Comparison of ENCODE assay signal across 17 mouse cellular contexts in genomic region chr4:135896157-135896556, GRCm38 (mm10). TPM values are rescaled to one million over a fixed set of nuclear protein-coding genes. Genes with fewer than 3 reads are reported as not detected.
DNase-seq lines count a peak whose midpoint lies in the region; ATAC-seq and TF ChIP-seq lines count a peak whose summit lies in the region.
"Had no signal": no experiment of that assay in that cellular context is flagged by ENCODE, and none has a peak within 500 bp of the region (broad histone marks: within the 10 kb centered on the region; RNA-seq: fewer than 3 reads in every experiment).

No protein-coding gene starts in this region.

- DNase-seq in spleen, adult 2 months (ENCODE audit: low read depth in 1 of 2, low spot score in 2 of 2) = peak in 1 of 2 experiments; percentile 63
- no peak for DNase-seq in spleen, adult 18-20 months
- DNase-seq in CH12.LX (ENCODE audit: extremely low read depth) = peak; percentile 87
- DNase-seq in naive thymus-derived CD4-positive, alpha-beta T cell, adult 2 months (ENCODE audit: low read depth) = peak; percentile 60
- no peak for DNase-seq in adrenal gland, adult 8-10 months
- DNase-seq in embryo, embryonic 11 days = no peak
- DNase-seq: cerebellum, adult 2 months; kidney, adult 11 months; kidney, postnatal 14 days; lung, postnatal 4 days; right cerebral cortex, postnatal 4 days had no signal

- H3K4me1 ChIP-seq in spleen, adult 2 months (ENCODE audit: control insufficient read depth, insufficient read depth, insufficient read length) = peaks cover 23% of the 10 kb centered on the region
- H3K4me1 ChIP-seq in CH12.LX (ENCODE audit: control insufficient read depth in 1 of 2, insufficient read depth in 2 of 2) = peaks cover 28 to 59% of the 10 kb centered on the region in 2 experiments
- H3K4me1 ChIP-seq: embryonic facial prominence, embryonic 15.5 days; forebrain, embryonic 13.5 days; hindbrain, embryonic 12.5 days; neural tube, embryonic 12.5 days had no signal

- H3K9me3 ChIP-seq in CH12.LX (replicated peaks; ENCODE audit: low read length) = peaks cover 2% of the 10 kb centered on the region
- H3K9me3 ChIP-seq: embryonic facial prominence, embryonic 15.5 days; forebrain, embryonic 13.5 days; hindbrain, embryonic 12.5 days; neural tube, embryonic 12.5 days had no signal

- no peaks in the 10 kb centered on the region for H3K27me3 ChIP-seq in spleen, adult 2 months (ENCODE audit: control insufficient read depth, insufficient read depth, low read length)
- no peaks in the 10 kb centered on the region for H3K27me3 ChIP-seq in CH12.LX (replicated peaks)
- H3K27me3 ChIP-seq: embryonic facial prominence, embryonic 15.5 days; forebrain, embryonic 13.5 days; hindbrain, embryonic 12.5 days; neural tube, embryonic 12.5 days; Patski had no signal

- no peak for TF ChIP-seq CTCF in spleen, adult 2 months (IDR thresholded peaks at IDR 0.05; ENCODE audit: extremely low read depth, insufficient read depth, insufficient read length, insufficient replicate concordance)
- TF ChIP-seq CTCF in CH12.LX (conservative IDR thresholded peaks at IDR 0.05 in 1 of 2, IDR thresholded peaks at IDR 0.05 in 1 of 2; ENCODE audit: low read depth in 2 of 2, low read length in 2 of 2) = peak in 1 of 2 experiments; percentile 33; a peak in 2 of 4 replicates

- dilution Hi-C loops in CH12.LX (cut with MboI; ENCODE audit: extremely low pct_ligation_motif_present, extremely low pct_unique_long_range_greater_than_20kb, low sequenced_read_pairs) = no loop called here

- H3K4me2 ChIP-seq in CH12.LX (ENCODE audit: insufficient read depth, low read depth, poor library complexity, severe bottlenecking) = peak overlapping the region; percentile 80; the same call in 1 of the 2 replicates
- H3K4me2 ChIP-seq: embryonic facial prominence, embryonic 15.5 days; forebrain, embryonic 13.5 days; hindbrain, embryonic 12.5 days; neural tube, embryonic 12.5 days had no signal

- peak overlapping the region; percentile 92 for H3K27ac ChIP-seq in spleen, adult 2 months (ENCODE audit: insufficient read depth, low read length)
- peak overlapping the region; percentile 48; the same call in 1 of the 2 replicates for H3K27ac ChIP-seq in CH12.LX (ENCODE audit: insufficient read depth, low read depth)
- H3K27ac ChIP-seq: embryonic facial prominence, embryonic 15.5 days; forebrain, embryonic 13.5 days; hindbrain, embryonic 12.5 days; neural tube, embryonic 12.5 days had no signal

- TF ChIP-seq POLR2A in spleen, adult 2 months (IDR thresholded peaks at IDR 0.05; ENCODE audit: low read depth, low read length) = peak; percentile 22; the same call in 1 of the 2 replicates
- 0 out of 2 replicates have a peak, but pooled peaks have one; percentile 16 for TF ChIP-seq POLR2A in CH12.LX (IDR thresholded peaks at IDR 0.05; ENCODE audit: low read depth, low read length)

- no peak for TF ChIP-seq EP300 in CH12.LX (IDR thresholded peaks at IDR 0.05; ENCODE audit: low read length)

- H3K9ac ChIP-seq in CH12.LX (ENCODE audit: insufficient read depth, low read depth) = peak overlapping the region; percentile 68
- H3K9ac ChIP-seq: embryonic facial prominence, embryonic 15.5 days; forebrain, embryonic 13.5 days; hindbrain, embryonic 12.5 days; neural tube, embryonic 12.5 days had no signal

- ATAC-seq in inflammation-experienced regulatory T-cells, adult 6 months = peak; percentile 14
- ATAC-seq: forebrain, embryonic 13.5 days; Patski had no signal

- in situ Hi-C loops in CH12.LX (cut with MboI; ENCODE audit: low pct_ligation_motif_present, low pct_unique_long_range_greater_than_20kb, low sequenced_read_pairs) = loop anchor here (5.0 kb wide), 1 partner anchor 156 kb away; the partner anchor contains the start of gene Rpl11

- no peak; the same call in none of the 2 replicates for TF ChIP-seq RAD21 in CH12.LX (IDR thresholded peaks at IDR 0.05; ENCODE audit: low read depth, low read length)

- WGBS in spleen, adult 2 months = 11% methylated on average over 6 of the region's 6 CpGs

- peak overlapping the region; percentile 71 for H3K4me3 ChIP-seq in spleen, adult 2 months (ENCODE audit: extremely low read depth, insufficient read depth, insufficient read length)
- peak overlapping the region; percentile 26 to 64 (median 55) for H3K4me3 ChIP-seq in CH12.LX (replicated peaks in 1 of 3; ENCODE audit: low read depth in 2 of 3, low read length in 2 of 3, poor library complexity in 1 of 3)
- H3K4me3 ChIP-seq: embryonic facial prominence, embryonic 15.5 days; forebrain, embryonic 13.5 days; hindbrain, embryonic 12.5 days; neural tube, embryonic 12.5 days had no signal

- H3K36me3 ChIP-seq in spleen, adult 2 months (ENCODE audit: control insufficient read depth, insufficient read depth, low read length) = no peaks in the 10 kb centered on the region
- no peaks in the 10 kb centered on the region for H3K36me3 ChIP-seq in CH12.LX (replicated peaks in 1 of 2; ENCODE audit: control insufficient read depth in 1 of 2, insufficient read depth in 1 of 2, low read length in 1 of 2)
- H3K36me3 ChIP-seq: embryonic facial prominence, embryonic 15.5 days; hindbrain, embryonic 12.5 days; neural tube, embryonic 12.5 days had no signal

- no peaks in the 10 kb centered on the region for H3K79me2 ChIP-seq in CH12.LX (replicated peaks; ENCODE audit: control insufficient read depth, extremely low read depth, insufficient read depth, poor library complexity, severe bottlenecking)

TF ChIP-seq in CH12.LX, 34 proteins besides CTCF, POLR2A, EP300 and RAD21 (continues in another document):
- TF ChIP-seq CHD1 (IDR thresholded peaks at IDR 0.05; ENCODE audit: low read depth, low read length) (0 out of 2 replicates have a peak, but pooled peaks have one; percentile 52), JUN (IDR thresholded peaks at IDR 0.05; ENCODE audit: insufficient read depth, low read depth, low read length) (no peak), BHLHE40 (IDR thresholded peaks at IDR 0.05; ENCODE audit: low read depth, low read length) (peak; percentile 64), ZKSCAN1 (IDR thresholded peaks at IDR 0.05; ENCODE audit: borderline replicate concordance, low read depth, low read length) (no peak), PAX5 (IDR thresholded peaks at IDR 0.05; ENCODE audit: low read length) (no peak), USF1 (IDR thresholded peaks at IDR 0.05; ENCODE audit: low read depth, low read length) (no peak), NELFE (IDR thresholded peaks at IDR 0.05; ENCODE audit: low read depth, low read length) (no peak), MAX (IDR thresholded peaks at IDR 0.05; ENCODE audit: low read length) (no peak), IRF4 (IDR thresholded peaks at IDR 0.05; ENCODE audit: low read depth, low read length) (0 out of 2 replicates have a peak, but pooled peaks have one; percentile 30), ELF1 (IDR thresholded peaks at IDR 0.05; ENCODE audit: low read depth, low read length) (peak; percentile 28; the same call in 1 of the 2 replicates), MXI1 (IDR thresholded peaks at IDR 0.05; ENCODE audit: low read depth, low read length) (no peak), USF2 (conservative IDR thresholded peaks at IDR 0.05; ENCODE audit: low read depth, low read length) (no peak), HCFC1 (IDR thresholded peaks at IDR 0.05; ENCODE audit: low read depth, low read length) (no peak), SIN3A (IDR thresholded peaks at IDR 0.05; ENCODE audit: low read length) (peak; percentile 55; the same call in 1 of the 2 replicates), KAT2A (IDR thresholded peaks at IDR 0.05; ENCODE audit: insufficient replicate concordance, low read length) (0 out of 2 replicates have a peak, but pooled peaks have one; percentile 52), ETS1 (conservative IDR thresholded peaks at IDR 0.05; ENCODE audit: low read depth, low read length) (0 out of 2 replicates have a peak, but pooled peaks have one; percentile 37), RCOR1 (conservative IDR thresholded peaks at IDR 0.05; ENCODE audit: low read depth, low read length) (no peak)

RNA-seq across cellular contexts. Expression of gene Cnr2, which starts 1.0 kb away (rescaled TPM):
- polyA plus RNA-seq in spleen, adult 2 months (2012; rRNA removed) = 44.8 and 47.2 TPM in 2 replicates
- 5.6 and 6.5 TPM in 2 replicates for total RNA-seq in CH12.LX (2012; rRNA removed)
- 13.5 and 13.8 TPM in 2 replicates for total RNA-seq in CH12.LX (2014; rRNA removed)
- 9.4 and 10.6 TPM in 2 replicates for polyA plus RNA-seq in CH12.LX (2012; ENCODE audit: insufficient read length, low read depth)
- 1 to 10 TPM; 1.9 to 8.0 (median 7.0) TPM for polyA plus RNA-seq in inflammation-experienced regulatory T-cells, adult 6 months (2017; shearing (Covaris generic))
- total RNA-seq in adrenal gland, adult 8-10 months (2022) = 1 to 10 TPM; 2.2 to 3.6 (median 2.8) TPM

RNA-seq across cellular contexts. Expression of gene Pnrc2, which starts 22.5 kb away (rescaled TPM):
- 12.2 and 14.7 TPM in 2 replicates for polyA plus RNA-seq in spleen, adult 2 months (2012; rRNA removed)
- total RNA-seq in CH12.LX (2012; rRNA removed) (22.2 and 30.5 TPM in 2 replicates), CH12.LX (2014; rRNA removed) (46.9 and 55.0 TPM in 2 replicates)
- 32.8 and 34.4 TPM in 2 replicates for polyA plus RNA-seq in CH12.LX (2012; ENCODE audit: insufficient read length, low read depth)
- 100 to 1,000 TPM; 177 to 235 (median 211) TPM for polyA plus RNA-seq in inflammation-experienced regulatory T-cells, adult 6 months (2017; shearing (Covaris generic))
- total RNA-seq in adrenal gland, adult 8-10 months (2022) = 100 to 1,000 TPM; 106 to 163 (median 148) TPM

RNA-seq across cellular contexts. Expression of gene Fuca1, which starts 24.4 kb away (rescaled TPM):
- 45.7 TPM in 2 replicates for polyA plus RNA-seq in spleen, adult 2 months (2012; rRNA removed)
- total RNA-seq in CH12.LX (2012; rRNA removed) (63.2 and 77.6 TPM in 2 replicates), CH12.LX (2014; rRNA removed) (28.6 and 32.6 TPM in 2 replicates)
- polyA plus RNA-seq in CH12.LX (2012; ENCODE audit: insufficient read length, low read depth) = 66.5 and 71.5 TPM in 2 replicates
- polyA plus RNA-seq in inflammation-experienced regulatory T-cells, adult 6 months (2017; shearing (Covaris generic)) = 100 to 1,000 TPM in 1 of 3 experiments, 10 to 100 TPM in 2; 81.7 to 101 (median 98.9) TPM
- 100 to 1,000 TPM in 3 of 4 experiments, 10 to 100 TPM in 1; 83.5 to 119 (median 106) TPM for total RNA-seq in adrenal gland, adult 8-10 months (2022)

RNA-seq across cellular contexts. Expression of gene Srsf10, which starts 40.6 kb away (rescaled TPM):
- 68.0 and 109 TPM in 2 replicates for polyA plus RNA-seq in spleen, adult 2 months (2012; rRNA removed)
- 85.7 and 127 TPM in 2 replicates for total RNA-seq in CH12.LX (2012; rRNA removed)
- 179 and 197 TPM in 2 replicates for total RNA-seq in CH12.LX (2014; rRNA removed)
- 291 and 341 TPM in 2 replicates for polyA plus RNA-seq in CH12.LX (2012; ENCODE audit: insufficient read length, low read depth)
- 100 to 1,000 TPM; 184 to 209 (median 207) TPM for polyA plus RNA-seq in inflammation-experienced regulatory T-cells, adult 6 months (2017; shearing (Covaris generic))
- total RNA-seq in adrenal gland, adult 8-10 months (2022) = 100 to 1,000 TPM in 2 of 4 experiments, 10 to 100 TPM in 2; 93.3 to 127 (median 104) TPM

RNA-seq across cellular contexts. Expression of gene Hmgcl, which starts 50.1 kb away (rescaled TPM):
- 27.9 and 32.4 TPM in 2 replicates for polyA plus RNA-seq in spleen, adult 2 months (2012; rRNA removed)
- 32.4 and 42.7 TPM in 2 replicates for total RNA-seq in CH12.LX (2012; rRNA removed)
- total RNA-seq in CH12.LX (2014; rRNA removed) = 38.0 and 39.5 TPM in 2 replicates
- polyA plus RNA-seq in CH12.LX (2012; ENCODE audit: insufficient read length, low read depth) = 27.2 and 27.6 TPM in 2 replicates
- 10 to 100 TPM; 70.5 to 83.4 (median 77.2) TPM for polyA plus RNA-seq in inflammation-experienced regulatory T-cells, adult 6 months (2017; shearing (Covaris generic))
- total RNA-seq in adrenal gland, adult 8-10 months (2022) = 10 to 100 TPM; 51.7 to 68.6 (median 62.8) TPM

Comparison
In these comparisons a context has a peak if more than half of its experiments do, and no peak if none do; other contexts are left out.
1. DNase-seq: peak in CH12.LX (single experiment) and naive thymus-derived CD4-positive, alpha-beta T cell, adult 2 months (single experiment); none in spleen, adult 18-20 months (0 of 2), adrenal gland, adult 8-10 months (single experiment) and embryo, embryonic 11 days (single experiment).